Mouse (Mus musculus) left cerebral cortex, postnatal 25 days (tissue): ENCODE results near the gene Zfp13. TPM values are rescaled to one million over a fixed set of nuclear protein-coding genes. Genes with fewer than 3 reads are reported as not detected.
"Not testable (repeated sequence)": the region's sequence is repeated elsewhere in the genome, so short reads cannot be mapped to it uniquely, and the experiment has no call there.

Experiments
- DNase-seq, 2 experiments: peaks; one replicate each; pipeline ENCODE4 v3.0.0; 2022; ENCODE audit warnings: low spot score in 2 of 2, mixed read lengths in 1 of 2
- intact Hi-C: fragments of 180-260 bp; cut with DNase I; formaldehyde crosslinking; loops from one replicate; pipeline ENCODE4 v1.15.1; 2025
- total RNA-seq, 2 experiments: library from RNA; stranded (reverse); gene quantifications; 2 replicates each; pipeline ENCODE4 v1.2.3; 2021

Zfp13 gene
- total RNA-seq, 2 experiments from 2014 or later, result 23.7 to 25.3 TPM

GRCm38 (mm10) chr17:23539608-23540007, 59.7 kb downstream of the Zfp13 start:
- no peak for DNase-seq
- intact Hi-C loops, result no loop called here

GRCm38 (mm10) chr17:23538299-23539015, 60.8 kb downstream of the Zfp13 start:
- intact Hi-C loops, result no loop called here

GRCm38 (mm10) chr17:23537554-23538255, 61.6 kb downstream of the Zfp13 start:
- intact Hi-C loops, result no loop called here
- no peak for DNase-seq

More at GRCm38 (mm10) chr17:23538299-23539015, 60.8 kb downstream of the Zfp13 start:
- DNase-seq, result peak in 1 of 2 experiments; percentile 23

- DNase-seq, result peak in 1 of 2 experiments; percentile 2
- intact Hi-C loops, result not testable (repeated sequence)
These were observed 64.1 kb downstream of the Zfp13 start for GRCm38 (mm10) chr17:23535046-23535788.

GRCm38 (mm10) chr17:23533591-23534490, 65.4 kb downstream of the Zfp13 start:
- intact Hi-C loops, result not testable (repeated sequence)
- peak in 1 of 2 experiments; percentile 2 for DNase-seq

- DNase-seq, intact Hi-C loops: not testable (repeated sequence)
These were observed 67.9 kb downstream of the Zfp13 start for GRCm38 (mm10) chr17:23531408-23531807.

Other genes starting within 250 kb of the Zfp13 start
- gene Vmn2r116, start 214.9 kb downstream of the Zfp13 start, total RNA-seq, result not detected
- not detected for gene Vmn2r117, start 119.8 kb downstream of the Zfp13 start, total RNA-seq
- gene Zfp213, start 35.2 kb downstream of the Zfp13 start, total RNA-seq, result 1 to 10 TPM; 6.5 to 7.0 TPM
- gene Zscan10, start 1.4 kb upstream of the Zfp13 start, total RNA-seq, result not detected
- under 1 TPM; 0.32 to 0.34 TPM for gene Mmp25, start 45.8 kb upstream of the Zfp13 start, total RNA-seq
- not detected for gene Bicdl2, start 61.0 kb upstream of the Zfp13 start, total RNA-seq
- gene Hcfc1r1, start 74.1 kb upstream of the Zfp13 start, total RNA-seq, result 100 to 1,000 TPM; 127 to 129 TPM
- gene Thoc6, start 74.4 kb upstream of the Zfp13 start, total RNA-seq, result 1 to 10 TPM; 5.2 to 7.4 TPM
- gene Tnfrsf12a, start 78.0 kb upstream of the Zfp13 start, total RNA-seq, result 10 to 100 TPM; 10.3 to 13.5 TPM
- gene Cldn6, start 79.8 kb upstream of the Zfp13 start, total RNA-seq, result not detected
- under 1 TPM in 1 of 2 experiments, not detected in 1; 0.25 TPM for gene Cldn9, start 84.5 kb upstream of the Zfp13 start, total RNA-seq
- not detected for gene 1520401A03Rik, start 123.3 kb upstream of the Zfp13 start, total RNA-seq
- gene Pkmyt1, start 126.8 kb upstream of the Zfp13 start, total RNA-seq, result 1 to 10 TPM; 3.0 to 3.3 TPM
- 10 to 100 TPM; 52.8 to 58.2 TPM for gene Paqr4, start 141.4 kb upstream of the Zfp13 start, total RNA-seq
- gene Kremen2, start 146.3 kb upstream of the Zfp13 start, total RNA-seq, result under 1 TPM; 0.60 to 0.71 TPM
- gene Flywch1, start 172.1 kb upstream of the Zfp13 start, total RNA-seq, result 100 to 1,000 TPM; 304 to 305 TPM
- 10 to 100 TPM; 14.5 to 15.4 TPM for gene Flywch2, start 186.6 kb upstream of the Zfp13 start, total RNA-seq
- 100 to 1,000 TPM; 495 to 577 TPM for gene Srrm2, start 191.0 kb upstream of the Zfp13 start, total RNA-seq
- 100 to 1,000 TPM; 359 to 371 TPM for gene Elob, start 229.6 kb upstream of the Zfp13 start, total RNA-seq
- gene Prss33, start 236.6 kb upstream of the Zfp13 start, total RNA-seq, result not detected
- not detected for gene Prss32, start 244.4 kb upstream of the Zfp13 start, total RNA-seq
- gene Prss41, start 244.7 kb upstream of the Zfp13 start, total RNA-seq, result 1 to 10 TPM; 1.1 to 2.3 TPM